Comparison of ENCODE assay signal across 17 mouse cellular contexts in genomic region chr1:151975418-151976379, GRCm38 (mm10).
DNase-seq lines count a peak whose midpoint lies in the region; ATAC-seq and TF ChIP-seq lines count a peak whose summit lies in the region.
"Had no signal": no experiment of that assay in that cellular context is flagged by ENCODE, and none has a peak within 500 bp of the region (broad histone marks: within the 10 kb centered on the region; RNA-seq: fewer than 3 reads in every experiment).

No protein-coding gene starts in this region.

- H3K9ac ChIP-seq in hindbrain, embryonic 11.5 days (ENCODE audit: low read depth, low read length) = no peak overlapping the region
- no peak overlapping the region for H3K9ac ChIP-seq in hindbrain, embryonic 13.5 days
- H3K9ac ChIP-seq in stomach, postnatal 0 days (ENCODE audit: low read length) = no peak overlapping the region
- H3K9ac ChIP-seq: forebrain, postnatal 0 days; midbrain, embryonic 15.5 days had no signal

- no peak for TF ChIP-seq EP300 in stomach, postnatal 0 days (optimal IDR thresholded peaks at IDR 0.05)

- no peaks in the 10 kb centered on the region for H3K4me1 ChIP-seq in hindbrain, embryonic 11.5 days (replicated peaks; ENCODE audit: control insufficient read depth, insufficient read depth, low read length)
- H3K4me1 ChIP-seq in hindbrain, embryonic 13.5 days (replicated peaks) = peaks cover 49% of the 10 kb centered on the region
- no peaks in the 10 kb centered on the region for H3K4me1 ChIP-seq in stomach, postnatal 0 days (replicated peaks; ENCODE audit: control insufficient read depth, insufficient read depth)

- whole genome bisulfite sequencing in hindbrain, embryonic 11.5 days = 77% methylated on average over 17 of the region's 17 CpGs
- 62% methylated on average over 17 of the region's 17 CpGs for WGBS in hindbrain, embryonic 13.5 days
- WGBS in stomach, postnatal 0 days = 85% methylated on average over 17 of the region's 17 CpGs

- peak overlapping the region; percentile 88 for H3K27ac ChIP-seq in gastrocnemius, adult 2 months
- H3K27ac ChIP-seq in hindbrain, embryonic 11.5 days (ENCODE audit: low read depth, low read length) = no peak overlapping the region
- H3K27ac ChIP-seq in hindbrain, embryonic 13.5 days = no peak overlapping the region
- no peak overlapping the region for H3K27ac ChIP-seq in stomach, postnatal 0 days (replicated peaks)
- H3K27ac ChIP-seq: embryonic facial prominence, embryonic 10.5 days; kidney, postnatal 0 days; midbrain, embryonic 15.5 days had no signal

- DNase-seq in gastrocnemius, adult 2 months = no peak
- DNase-seq in gastrocnemius, postnatal 10 days = no peak
- no peak for DNase-seq in hindbrain, embryonic 11.5 days (ENCODE audit: low spot score)
- DNase-seq in lung, postnatal 10 days = peak; percentile 22
- no peak for DNase-seq in lung, adult 18-20 months
- DNase-seq in kidney, postnatal 36 days = peak; percentile 16 to 35
- no peak for DNase-seq in stomach, postnatal 0 days (ENCODE audit: low spot score)
- DNase-seq: cerebellum, adult 11-12 months; cerebellum, postnatal 36 days; forebrain, postnatal 0 days; gastrocnemius, postnatal 14 days; liver had no signal

- no peak for TF ChIP-seq CTCF in gastrocnemius, adult 2 months (IDR thresholded peaks at IDR 0.05)
- TF ChIP-seq CTCF in stomach, postnatal 0 days (IDR thresholded peaks at IDR 0.05; ENCODE audit: low read depth) = no peak

- ATAC-seq in hindbrain, embryonic 11.5 days (ENCODE audit: low FRiP score) = 0 out of 2 replicates have a peak, but pooled peaks have one; percentile 20
- ATAC-seq in hindbrain, embryonic 13.5 days (ENCODE audit: low FRiP score) = no peak
- ATAC-seq in stomach, postnatal 0 days (ENCODE audit: low FRiP score, low TSS enrichment) = no peak
- ATAC-seq: forebrain, postnatal 0 days; midbrain, embryonic 15.5 days had no signal

- no peak overlapping the region for H3K4me2 ChIP-seq in hindbrain, embryonic 11.5 days (replicated peaks; ENCODE audit: low read depth, low read length)
- no peak overlapping the region for H3K4me2 ChIP-seq in hindbrain, embryonic 13.5 days
- H3K4me2 ChIP-seq in stomach, postnatal 0 days (replicated peaks; ENCODE audit: low read depth) = no peak overlapping the region
- H3K4me2 ChIP-seq: midbrain, embryonic 15.5 days had no signal

- H3K4me3 ChIP-seq in gastrocnemius, adult 2 months = no peak overlapping the region
- H3K4me3 ChIP-seq in hindbrain, embryonic 11.5 days (ENCODE audit: low read depth, low read length) = no peak overlapping the region
- no peak overlapping the region for H3K4me3 ChIP-seq in hindbrain, embryonic 13.5 days
- H3K4me3 ChIP-seq in stomach, postnatal 0 days (ENCODE audit: low read depth, low read length) = no peak overlapping the region
- H3K4me3 ChIP-seq: embryonic facial prominence, embryonic 10.5 days; erythroblast, embryonic 14.5 days; midbrain, embryonic 15.5 days had no signal

- intact Hi-C loops in gastrocnemius, adult 2 months (cut with DNase I) = loop anchor here (5.0 kb wide), 1 partner anchor 88 kb away; no protein-coding TSS in a partner anchor

- no peaks in the 10 kb centered on the region for H3K27me3 ChIP-seq in hindbrain, embryonic 11.5 days (ENCODE audit: control insufficient read depth, insufficient read depth, low read length)
- H3K27me3 ChIP-seq in hindbrain, embryonic 13.5 days = no peaks in the 10 kb centered on the region
- no peaks in the 10 kb centered on the region for H3K27me3 ChIP-seq in stomach, postnatal 0 days (ENCODE audit: control insufficient read depth, insufficient read depth, low read length)
- H3K27me3 ChIP-seq: midbrain, embryonic 15.5 days had no signal

- no peaks in the 10 kb centered on the region for H3K9me3 ChIP-seq in hindbrain, embryonic 11.5 days (ENCODE audit: control insufficient read depth, low read length)
- H3K9me3 ChIP-seq in hindbrain, embryonic 13.5 days = no peaks in the 10 kb centered on the region
- no peaks in the 10 kb centered on the region for H3K9me3 ChIP-seq in stomach, postnatal 0 days (ENCODE audit: control insufficient read depth, low read length)
- H3K9me3 ChIP-seq: embryonic facial prominence, embryonic 10.5 days; midbrain, embryonic 15.5 days had no signal

- no peaks in the 10 kb centered on the region for H3K36me3 ChIP-seq in hindbrain, embryonic 11.5 days (ENCODE audit: control insufficient read depth, insufficient read depth, low read length)
- H3K36me3 ChIP-seq in hindbrain, embryonic 13.5 days = no peaks in the 10 kb centered on the region
- no peaks in the 10 kb centered on the region for H3K36me3 ChIP-seq in stomach, postnatal 0 days (ENCODE audit: control insufficient read depth, insufficient read depth, low read length)
- H3K36me3 ChIP-seq: midbrain, embryonic 15.5 days had no signal

Comparison
In these comparisons a context has a peak if more than half of its experiments do, and no peak if none do; other contexts are left out.
1. DNase-seq: peak in lung, postnatal 10 days (single experiment) and kidney, postnatal 36 days (2 of 2); none in gastrocnemius, adult 2 months (single experiment), gastrocnemius, postnatal 10 days (single experiment), hindbrain, embryonic 11.5 days (single experiment), lung, adult 18-20 months (0 of 2) and stomach, postnatal 0 days (single experiment).